Mouse (Mus musculus) adrenal gland, postnatal 25 days (tissue): ENCODE data around the gene Rimklb. TPM values are rescaled to one million over a fixed set of nuclear protein-coding genes. Genes with fewer than 3 reads are reported as not detected.
"Not testable (repeated sequence)": the region's sequence is repeated elsewhere in the genome, so short reads cannot be mapped to it uniquely, and the experiment has no call there.

Experiments
- DNase-seq: peaks from one replicate; pipeline ENCODE4 v3.0.0; 2021; ENCODE audit warnings: mixed read lengths
- long read RNA-seq: library from polyadenylated mRNA; stranded (forward); transcript quantifications from one replicate; pipeline ENCODE4 v2.0.0, GENCODE M21; 2021
- total RNA-seq: library from RNA; stranded (reverse); gene quantifications from 2 replicates; pipeline ENCODE4 v1.2.3, GENCODE M21; 2021

Rimklb gene
- 0.52 TPM in 1 of 2 replicates, not detected in the other for total RNA-seq
- long read RNA-seq, result 0 reads

GRCm38 (mm10) chr6:122498661-122499060, at the start of gene Rimklb:
Rimklb (minus strand) TSS chr6:122498761.
- DNase-seq, result no peak

GRCm38 (mm10) chr6:122545948-122546347, 47.4 kb upstream of the Rimklb start:
- DNase-seq, result no peak

- DNase-seq, result no peak
These were observed 46.8 kb upstream of the Rimklb start for GRCm38 (mm10) chr6:122545289-122545882.

- DNase-seq, result no peak
These were observed 46.1 kb upstream of the Rimklb start for GRCm38 (mm10) chr6:122544672-122545071.

GRCm38 (mm10) chr6:122543574-122543973, 45.0 kb upstream of the Rimklb start:
- no peak for DNase-seq

GRCm38 (mm10) chr6:122542459-122542858, 43.9 kb upstream of the Rimklb start:
- not testable (repeated sequence) for DNase-seq

- no peak for DNase-seq
These were observed 41.0 kb upstream of the Rimklb start for GRCm38 (mm10) chr6:122539564-122539963.

GRCm38 (mm10) chr6:122534032-122534431, 35.5 kb upstream of the Rimklb start:
- no peak for DNase-seq

- no peak for DNase-seq
These were observed 34.3 kb upstream of the Rimklb start for GRCm38 (mm10) chr6:122532883-122533302.

GRCm38 (mm10) chr6:122531466-122532174, 33.1 kb upstream of the Rimklb start:
- DNase-seq, result no peak

GRCm38 (mm10) chr6:122528136-122528535, 29.6 kb upstream of the Rimklb start:
- DNase-seq, result no peak

GRCm38 (mm10) chr6:122527596-122527995, 29.0 kb upstream of the Rimklb start:
- no peak for DNase-seq

- DNase-seq, result no peak
These were observed 24.7 kb upstream of the Rimklb start for GRCm38 (mm10) chr6:122523289-122523688.

- DNase-seq, result no peak
These were observed 24.0 kb upstream of the Rimklb start for GRCm38 (mm10) chr6:122522595-122522994.

GRCm38 (mm10) chr6:122519384-122519783, 20.8 kb upstream of the Rimklb start:
- no peak for DNase-seq

- DNase-seq, result no peak
These were observed 19.1 kb upstream of the Rimklb start for GRCm38 (mm10) chr6:122517668-122518067.

GRCm38 (mm10) chr6:122515762-122516161, 17.2 kb upstream of the Rimklb start:
- not testable (repeated sequence) for DNase-seq

GRCm38 (mm10) chr6:122514312-122514711, 15.8 kb upstream of the Rimklb start:
- no peak for DNase-seq

- DNase-seq, result no peak
These were observed 14.6 kb upstream of the Rimklb start for GRCm38 (mm10) chr6:122512914-122513878.

- no peak for DNase-seq
These were observed 9.9 kb upstream of the Rimklb start for GRCm38 (mm10) chr6:122508494-122508893.

GRCm38 (mm10) chr6:122505545-122505944, 7.0 kb upstream of the Rimklb start, which contains the start of gene Mfap5:
Mfap5 (plus strand) TSS chr6:122505845.
- DNase-seq, result no peak

GRCm38 (mm10) chr6:122505041-122505440, 6.5 kb upstream of the Rimklb start:
- no peak for DNase-seq

- no peak for DNase-seq
These were observed 2.1 kb downstream of the Rimklb start for GRCm38 (mm10) chr6:122496501-122496900.
